In the genomic region with DNA sequence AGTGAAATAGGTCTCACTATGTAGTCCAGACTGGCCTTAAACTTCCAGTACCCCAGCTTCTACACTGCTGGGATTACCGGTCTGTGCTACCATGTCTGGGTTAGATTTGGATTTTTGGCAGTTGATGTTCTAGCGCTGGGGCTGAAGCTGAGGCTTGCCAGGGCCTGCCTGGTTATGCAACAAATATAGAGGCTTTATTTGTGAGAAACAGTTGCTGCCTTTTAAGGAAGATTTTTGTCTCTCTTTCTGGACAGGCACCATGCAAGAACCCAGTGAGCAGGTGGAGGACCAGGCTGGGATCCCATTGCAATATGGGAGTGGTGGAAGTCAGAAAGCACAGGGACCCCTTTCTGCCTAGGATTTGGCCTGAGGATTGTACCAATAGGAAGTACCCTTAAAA, we compare ENCODE assay signal across 20 mouse cellular contexts. TPM values are rescaled to one million over a fixed set of nuclear protein-coding genes. Genes with fewer than 3 reads are reported as not detected.
"Had no signal": no experiment of that assay in that cellular context is flagged by ENCODE, and none has a peak within 500 bp of the region (broad histone marks: within the 10 kb centered on the region; RNA-seq: fewer than 3 reads in every experiment).

No protein-coding gene starts in this region.

- ATAC-seq: midbrain, embryonic 16.5 days had no signal

- H3K4me1 ChIP-seq: stomach, embryonic 15.5 days had no signal

- H3K9ac ChIP-seq: lung, embryonic 14.5 days; midbrain, embryonic 12.5 days; neural tube, embryonic 13.5 days; neural tube, embryonic 15.5 days; stomach, embryonic 15.5 days had no signal

- H3K27me3 ChIP-seq: midbrain, embryonic 12.5 days; neural tube, embryonic 13.5 days; neural tube, embryonic 15.5 days; stomach, embryonic 15.5 days had no signal

- H3K4me2 ChIP-seq: lung, embryonic 14.5 days; midbrain, embryonic 12.5 days; neural tube, embryonic 13.5 days; neural tube, embryonic 15.5 days; stomach, embryonic 15.5 days had no signal

- DNase-seq: lung, adult 18-20 months; lung, embryonic 14.5 days; lung, postnatal 10 days; midbrain, embryonic 14.5 days; retina, postnatal 1 day; right cerebral cortex, adult 18-20 months; right cerebral cortex, postnatal 25 days; right cerebral cortex, postnatal 4 days; thymus, adult 2 months; thymus, postnatal 25 days had no signal

- H3K9me3 ChIP-seq: midbrain, embryonic 12.5 days; neural tube, embryonic 13.5 days; neural tube, embryonic 15.5 days; stomach, embryonic 15.5 days had no signal

- H3K4me3 ChIP-seq: midbrain, embryonic 10.5 days; midbrain, embryonic 12.5 days; myocyte; neural tube, embryonic 13.5 days; neural tube, embryonic 15.5 days; stomach, embryonic 15.5 days had no signal

- H3K27ac ChIP-seq: midbrain, embryonic 10.5 days; midbrain, embryonic 12.5 days; neural tube, embryonic 13.5 days; neural tube, embryonic 15.5 days; stomach, embryonic 15.5 days; stomach, postnatal 0 days had no signal

- H3K36me3 ChIP-seq: midbrain, embryonic 10.5 days; midbrain, embryonic 12.5 days; neural tube, embryonic 13.5 days; neural tube, embryonic 15.5 days; stomach, embryonic 15.5 days had no signal

RNA-seq across cellular contexts. Expression of gene Aebp1, which starts 20.0 kb away (rescaled TPM):
- total RNA-seq: megakaryocyte-erythroid progenitor cell, adult 5-6 weeks had no signal

RNA-seq across cellular contexts. Expression of gene Pgam2, which starts 38.2 kb away (rescaled TPM):
- total RNA-seq: megakaryocyte, adult 5-6 weeks had no signal
